Mouse (Mus musculus): ENCODE measurements around the gene Olfr478. TPM values are rescaled to one million over a fixed set of nuclear protein-coding genes. Genes with fewer than 3 reads are reported as not detected.

Olfr478 gene
- total RNA-seq (2012; rRNA removed): not detected in 2 replicates
- not detected for polyA plus RNA-seq (2012; ENCODE audit: insufficient read depth in 1 of 2, insufficient read length in 2 of 2, low read depth in 1 of 2, low replicate concordance in 2 of 2, missing spikeins in 1 of 2)

- DNase-seq (ENCODE audit: low read depth, low spot score): no peak
Measured at GRCm38 (mm10) chr7:108033889-108034288, at the start of gene Olfr478. Gene Olfr478, minus strand, starts transcription at chr7:108033989.

GRCm38 (mm10) chr7:108079555-108079954, 45.8 kb upstream of the Olfr478 start, which contains the start of gene Olfr481:
Gene Olfr481, plus strand, starts transcription at chr7:108079855.
- Histone ChIP-seq H3K4me1 (ENCODE audit: control insufficient read depth in 1 of 2, insufficient read depth in 2 of 2, low read length in 2 of 2) (no peaks in the 10 kb centered on the region), H3K79me2 (ENCODE audit: control insufficient read depth, insufficient read depth, low read length, poor library complexity) (no peaks in the 10 kb centered on the region), H3K9ac (ENCODE audit: control insufficient read depth, low read depth, low read length, poor library complexity, severe bottlenecking) (no peak within 1 kb of the TSS), H3K9me3 (replicated peaks; ENCODE audit: insufficient read depth, low read length) (no peaks in the 10 kb centered on the region), H3K27me3 (ENCODE audit: control insufficient read depth in 1 of 2, insufficient read depth in 2 of 2, low read length in 2 of 2) (no peaks in the 10 kb centered on the region), H3K27ac (ENCODE audit: control insufficient read depth, low read depth, low read length) (no peak within 1 kb of the TSS), H3K36me3 (ENCODE audit: control insufficient read depth in 1 of 2, insufficient read depth in 2 of 2, low read length in 2 of 2) (no peaks in the 10 kb centered on the region), H3K4me3 (ENCODE audit: control insufficient read depth in 1 of 2, insufficient read depth in 1 of 2, low read depth in 2 of 2, low read length in 2 of 2) (no peak within 1 kb of the TSS)
- no peak for TF ChIP-seq SIN3A (IDR thresholded peaks at IDR 0.05; ENCODE audit: low read length)
- TF ChIP-seq MAZ (IDR thresholded peaks at IDR 0.05; ENCODE audit: low read depth, low read length): no peak
- TF ChIP-seq CTCF (IDR thresholded peaks at IDR 0.05 in 2 of 3, conservative IDR thresholded peaks at IDR 0.05 in 1 of 3; ENCODE audit: control insufficient read depth in 1 of 3, insufficient read depth in 1 of 3, low read depth in 2 of 3, low read length in 3 of 3, poor library complexity in 1 of 3, severe bottlenecking in 1 of 3): no peak
- TF ChIP-seq MYB (IDR thresholded peaks at IDR 0.05; ENCODE audit: low read depth, low read length): no peak
- no peak for TF ChIP-seq UBTF (IDR thresholded peaks at IDR 0.05; ENCODE audit: borderline replicate concordance, insufficient read depth, low read depth, low read length)
- DNase-seq (ENCODE audit: low read depth, low spot score): no peak

More at GRCm38 (mm10) chr7:108033889-108034288, at the start of gene Olfr478:
- H3K4me3 ChIP-seq (ENCODE audit: control insufficient read depth in 1 of 2, insufficient read depth in 1 of 2, low read depth in 2 of 2, low read length in 2 of 2): no peak within 1 kb of the TSS
- no peaks in the 10 kb centered on the region for H3K9me3 ChIP-seq (replicated peaks; ENCODE audit: insufficient read depth, low read length)
- H3K27ac ChIP-seq (ENCODE audit: control insufficient read depth, low read depth, low read length): no peak within 1 kb of the TSS
- no peaks in the 10 kb centered on the region for H3K4me1 ChIP-seq (ENCODE audit: control insufficient read depth in 1 of 2, insufficient read depth in 2 of 2, low read length in 2 of 2)
- no peak for TF ChIP-seq SMC3 (IDR thresholded peaks at IDR 0.05; ENCODE audit: low read depth, low read length)
- TF ChIP-seq POLR2AphosphoS5 (IDR thresholded peaks at IDR 0.05; ENCODE audit: borderline replicate concordance, low read depth, low read length): no peak
- TF ChIP-seq ZKSCAN1 (IDR thresholded peaks at IDR 0.05; ENCODE audit: low read depth, low read length): no peak
- no peak for TF ChIP-seq SIN3A (IDR thresholded peaks at IDR 0.05; ENCODE audit: low read length)
- TF ChIP-seq ELF1 (IDR thresholded peaks at IDR 0.05; ENCODE audit: low read depth, low read length): no peak
- TF ChIP-seq MXI1 (IDR thresholded peaks at IDR 0.05; ENCODE audit: low read depth, low read length): no peak
- TF ChIP-seq RAD21 (IDR thresholded peaks at IDR 0.05; ENCODE audit: low read depth, low read length): no peak
- no peak for TF ChIP-seq EP300 (IDR thresholded peaks at IDR 0.05; ENCODE audit: low read depth in 1 of 2, low read length in 2 of 2)
- no peak for TF ChIP-seq POLR2AphosphoS2 (IDR thresholded peaks at IDR 0.05; ENCODE audit: low read length)
- no peak for TF ChIP-seq TCF12 (IDR thresholded peaks at IDR 0.05; ENCODE audit: low read depth, low read length)
- TF ChIP-seq TBP (IDR thresholded peaks at IDR 0.05; ENCODE audit: low read depth, low read length): no peak
- TF ChIP-seq E2F4 (IDR thresholded peaks at IDR 0.05; ENCODE audit: borderline replicate concordance, low read depth, low read length): no peak
- TF ChIP-seq MEF2A (IDR thresholded peaks at IDR 0.05; ENCODE audit: extremely low read depth, insufficient replicate concordance, low read depth, low read length, poor library complexity, severe bottlenecking): no peak
- TF ChIP-seq GATA1 (IDR thresholded peaks at IDR 0.05; ENCODE audit: low read depth, low read length): no peak
- TF ChIP-seq CHD1 (IDR thresholded peaks at IDR 0.05; ENCODE audit: low read depth, low read length): no peak
- no peak for TF ChIP-seq CHD2 (IDR thresholded peaks at IDR 0.05; ENCODE audit: low read length)
- TF ChIP-seq MYB (IDR thresholded peaks at IDR 0.05; ENCODE audit: low read depth, low read length): no peak
- no peak for TF ChIP-seq MAFK (IDR thresholded peaks at IDR 0.05; ENCODE audit: borderline replicate concordance, low read depth, low read length)
- H3K36me3 ChIP-seq (ENCODE audit: control insufficient read depth in 1 of 2, insufficient read depth in 2 of 2, low read length in 2 of 2): no peaks in the 10 kb centered on the region
- no peaks in the 10 kb centered on the region for H3K79me2 ChIP-seq (ENCODE audit: control insufficient read depth, insufficient read depth, low read length, poor library complexity)
- no peak within 1 kb of the TSS for H3K9ac ChIP-seq (ENCODE audit: control insufficient read depth, low read depth, low read length, poor library complexity, severe bottlenecking)
- H3K27me3 ChIP-seq (ENCODE audit: control insufficient read depth in 1 of 2, insufficient read depth in 2 of 2, low read length in 2 of 2): no peaks in the 10 kb centered on the region
